Mouse (Mus musculus): ENCODE measurements around the gene Pelo. TPM values are rescaled to one million over a fixed set of nuclear protein-coding genes. Genes with fewer than 3 reads are reported as not detected.

Pelo gene
- polyA plus RNA-seq, 1 experiment from 2014 or later, result 4.9 TPM

DNA sequence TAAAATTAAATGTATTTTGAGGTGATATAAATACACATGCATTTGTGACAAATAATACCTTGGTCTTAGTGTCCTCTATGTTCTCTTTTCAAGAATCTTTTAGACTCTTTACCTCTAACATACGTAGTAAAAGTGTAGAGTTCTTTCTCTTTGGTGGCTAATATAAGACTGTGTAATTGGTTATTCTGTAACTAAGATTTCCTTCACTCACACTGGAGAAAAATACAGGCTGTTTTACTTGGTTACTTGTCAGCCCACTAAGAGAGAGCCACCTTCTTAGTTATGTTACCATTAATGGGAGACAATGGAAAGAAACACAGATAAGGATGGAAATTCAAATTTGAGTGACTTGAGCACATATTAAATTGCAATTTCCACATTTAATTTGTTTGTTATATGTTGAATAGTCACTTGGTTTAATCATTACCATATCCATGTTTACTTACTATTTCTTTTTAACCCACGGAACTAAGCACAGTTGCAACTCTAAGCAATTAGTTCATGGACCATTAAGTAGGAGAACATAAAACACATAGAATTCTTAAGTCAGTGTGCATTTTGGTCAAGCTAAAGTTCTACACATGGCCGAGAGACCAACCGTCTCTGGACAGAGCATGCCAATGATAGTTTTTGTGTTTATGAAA, 22.5 kb downstream of the Pelo start:
- ATAC-seq (ENCODE audit: low FRiP score, low TSS enrichment) (no peak), DNase-seq (ENCODE audit: low spot score) (no peak)
- TF ChIP-seq CTCF (IDR thresholded peaks at IDR 0.05; ENCODE audit: low read depth) (no peak), EP300 (optimal IDR thresholded peaks at IDR 0.05) (no peak)
- no peaks in the 10 kb centered on the region for H3K27me3 ChIP-seq (ENCODE audit: control insufficient read depth, insufficient read depth, low read length)
- H3K36me3 ChIP-seq (ENCODE audit: control insufficient read depth, insufficient read depth, low read length), result no peaks in the 10 kb centered on the region
- no peaks in the 10 kb centered on the region for H3K9me3 ChIP-seq (ENCODE audit: control insufficient read depth, low read length)
- H3K4me2 ChIP-seq (replicated peaks; ENCODE audit: low read depth), result no peak overlapping the region
- no peaks in the 10 kb centered on the region for H3K4me1 ChIP-seq (replicated peaks; ENCODE audit: control insufficient read depth, insufficient read depth)
- WGBS, result 84% methylated on average over 4 of the region's 4 CpGs
- H3K4me3 ChIP-seq (ENCODE audit: low read depth, low read length), result no peak overlapping the region
- H3K27ac ChIP-seq (replicated peaks), result no peak overlapping the region
- H3K9ac ChIP-seq (ENCODE audit: low read length), result no peak overlapping the region

- 61% methylated on average over 5 of the region's 5 CpGs for WGBS
- Histone ChIP-seq H3K4me3 (ENCODE audit: low read depth, low read length) (no peak overlapping the region), H3K4me1 (replicated peaks; ENCODE audit: control insufficient read depth, insufficient read depth) (no peaks in the 10 kb centered on the region; the same call in 1 of the 2 replicates), H3K9me3 (ENCODE audit: control insufficient read depth, low read length) (no peaks in the 10 kb centered on the region), H3K27ac (replicated peaks) (no peak overlapping the region), H3K4me2 (replicated peaks; ENCODE audit: low read depth) (no peak overlapping the region), H3K36me3 (ENCODE audit: control insufficient read depth, insufficient read depth, low read length) (no peaks in the 10 kb centered on the region), H3K27me3 (ENCODE audit: control insufficient read depth, insufficient read depth, low read length) (no peaks in the 10 kb centered on the region), H3K9ac (ENCODE audit: low read length) (no peak overlapping the region)
- ATAC-seq (ENCODE audit: low FRiP score, low TSS enrichment), result no peak
- DNase-seq (ENCODE audit: low spot score), result no peak
- TF ChIP-seq EP300 (optimal IDR thresholded peaks at IDR 0.05) (no peak), CTCF (IDR thresholded peaks at IDR 0.05; ENCODE audit: low read depth) (no peak)
Measured at GRCm38 (mm10) chr13:115057555-115057954, 32.4 kb downstream of the Pelo start.

DNA sequence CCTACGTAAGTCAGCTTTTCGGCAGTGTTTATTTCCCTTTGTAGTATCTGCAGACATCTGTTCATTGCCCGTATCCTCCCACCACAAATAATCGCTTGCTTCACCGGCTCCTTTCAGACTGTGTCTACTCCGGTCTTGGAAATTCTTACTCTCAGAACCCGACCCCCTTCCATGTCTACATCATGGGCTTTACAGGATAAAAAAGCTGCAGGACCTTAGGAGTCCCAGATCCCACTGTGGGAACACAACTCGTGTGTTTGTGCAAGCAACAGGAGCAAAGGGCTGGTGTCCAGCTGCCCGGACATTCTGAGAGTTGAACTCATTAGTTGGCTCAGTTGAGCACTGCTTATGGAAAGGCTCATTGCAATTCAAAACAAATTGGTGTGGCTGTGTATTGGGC, 35.2 kb downstream of the Pelo start:
- H3K4me3 ChIP-seq (ENCODE audit: low read depth, low read length), result 0 out of 2 replicates have a peak overlapping the region, but pooled peaks have one; percentile 6
- TF ChIP-seq CTCF (IDR thresholded peaks at IDR 0.05; ENCODE audit: low read depth) (no peak), EP300 (optimal IDR thresholded peaks at IDR 0.05) (no peak)
- H3K9ac ChIP-seq (ENCODE audit: low read length), result no peak overlapping the region
- no peaks in the 10 kb centered on the region for H3K9me3 ChIP-seq (ENCODE audit: control insufficient read depth, low read length)
- WGBS, result 19% methylated on average over 9 of the region's 9 CpGs
- H3K36me3 ChIP-seq (ENCODE audit: control insufficient read depth, insufficient read depth, low read length), result no peaks in the 10 kb centered on the region
- H3K4me2 ChIP-seq (replicated peaks; ENCODE audit: low read depth), result peak overlapping the region; percentile 24; the same call in 1 of the 2 replicates
- H3K27ac ChIP-seq (replicated peaks), result peak overlapping the region; percentile 53; the same call in 1 of the 2 replicates
- H3K4me1 ChIP-seq (replicated peaks; ENCODE audit: control insufficient read depth, insufficient read depth), result peaks cover 3% of the 10 kb centered on the region; the same call in 1 of the 2 replicates
- no peaks in the 10 kb centered on the region for H3K27me3 ChIP-seq (ENCODE audit: control insufficient read depth, insufficient read depth, low read length)
- no peak for ATAC-seq (ENCODE audit: low FRiP score, low TSS enrichment)
- no peak for DNase-seq (ENCODE audit: low spot score)

DNA sequence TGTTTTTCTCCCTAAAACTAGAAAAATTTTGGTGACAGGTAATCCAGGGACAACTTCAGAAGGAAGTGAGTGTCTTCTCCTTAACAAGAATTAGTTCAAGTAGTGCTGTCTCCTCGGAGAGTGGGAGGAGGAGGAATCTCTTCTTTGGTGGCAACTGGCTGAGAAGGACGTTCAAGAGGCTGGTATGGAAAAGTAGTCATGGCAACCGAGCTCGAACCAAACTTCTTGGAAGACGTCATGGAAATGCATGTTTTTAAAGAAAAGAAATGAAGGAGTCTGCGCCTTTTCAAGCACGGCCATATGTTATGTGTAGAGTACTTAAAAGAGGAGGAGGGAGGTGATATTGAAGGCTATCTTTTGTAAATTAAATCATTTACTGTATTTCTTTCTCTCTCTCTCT, 37.4 kb downstream of the Pelo start:
- Histone ChIP-seq H3K27me3 (ENCODE audit: control insufficient read depth, insufficient read depth, low read length) (no peaks in the 10 kb centered on the region), H3K4me1 (replicated peaks; ENCODE audit: control insufficient read depth, insufficient read depth) (peaks cover 3% of the 10 kb centered on the region; the same call in 1 of the 2 replicates), H3K4me2 (replicated peaks; ENCODE audit: low read depth) (no peak overlapping the region), H3K36me3 (ENCODE audit: control insufficient read depth, insufficient read depth, low read length) (no peaks in the 10 kb centered on the region), H3K4me3 (ENCODE audit: low read depth, low read length) (no peak overlapping the region), H3K27ac (replicated peaks) (no peak overlapping the region), H3K9me3 (ENCODE audit: control insufficient read depth, low read length) (no peaks in the 10 kb centered on the region), H3K9ac (ENCODE audit: low read length) (no peak overlapping the region)
- TF ChIP-seq CTCF (IDR thresholded peaks at IDR 0.05; ENCODE audit: low read depth) (no peak), EP300 (optimal IDR thresholded peaks at IDR 0.05) (no peak)
- DNase-seq (ENCODE audit: low spot score) (no peak), ATAC-seq (ENCODE audit: low FRiP score, low TSS enrichment) (no peak)
- WGBS, result 80% methylated on average over 7 of the region's 7 CpGs

DNA sequence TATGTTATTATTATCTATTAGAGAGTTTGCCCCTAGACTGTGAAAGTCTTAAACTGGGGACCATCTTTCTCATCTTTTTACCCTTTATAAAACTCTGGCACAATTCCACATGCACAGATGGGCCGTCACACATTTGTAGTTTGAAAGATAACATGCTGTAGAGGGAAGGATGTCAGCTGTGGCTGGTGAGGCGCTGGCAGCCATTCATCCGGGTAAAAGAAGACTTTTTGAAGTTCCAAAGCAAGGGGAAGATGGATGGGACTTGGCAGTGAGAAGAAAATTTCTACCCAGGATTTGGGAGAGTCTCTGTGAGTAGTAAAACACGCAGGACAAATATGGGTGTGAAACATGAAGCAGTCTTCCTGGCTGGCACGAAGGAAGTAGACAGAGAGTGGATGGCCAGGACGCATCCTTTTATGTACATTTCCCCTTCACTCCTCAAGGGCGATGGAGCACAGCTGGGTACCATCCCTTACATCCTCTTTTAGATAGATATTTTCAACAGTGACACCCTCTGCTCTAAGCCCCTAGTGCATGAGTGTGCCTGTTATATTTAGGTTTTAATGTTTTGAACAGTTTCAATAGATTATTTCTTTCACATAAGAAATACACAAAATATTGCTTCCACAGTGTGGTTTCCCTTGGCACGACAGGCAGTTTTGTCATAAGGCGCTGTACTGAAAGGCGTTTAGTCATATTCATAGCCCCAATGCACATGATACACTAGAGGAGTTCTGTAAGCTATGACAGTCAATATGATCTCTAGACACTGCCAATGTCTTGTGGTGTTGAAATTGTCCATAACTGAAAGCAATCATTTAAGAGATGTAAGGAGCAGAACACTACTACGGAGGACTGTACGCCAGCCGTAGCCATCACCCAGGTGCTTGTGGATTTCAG, 39.1 kb downstream of the Pelo start:
- Histone ChIP-seq H3K9ac (ENCODE audit: low read length) (no peak overlapping the region), H3K4me2 (replicated peaks; ENCODE audit: low read depth) (no peak overlapping the region), H3K27ac (replicated peaks) (peak overlapping the region; percentile 36; the same call in 1 of the 2 replicates), H3K4me3 (ENCODE audit: low read depth, low read length) (no peak overlapping the region), H3K27me3 (ENCODE audit: control insufficient read depth, insufficient read depth, low read length) (no peaks in the 10 kb centered on the region), H3K4me1 (replicated peaks; ENCODE audit: control insufficient read depth, insufficient read depth) (peaks cover 3% of the 10 kb centered on the region; the same call in 1 of the 2 replicates), H3K9me3 (ENCODE audit: control insufficient read depth, low read length) (no peaks in the 10 kb centered on the region), H3K36me3 (ENCODE audit: control insufficient read depth, insufficient read depth, low read length) (no peaks in the 10 kb centered on the region)
- TF ChIP-seq CTCF (IDR thresholded peaks at IDR 0.05; ENCODE audit: low read depth), result no peak
- no peak for TF ChIP-seq EP300 (optimal IDR thresholded peaks at IDR 0.05)
- DNase-seq (ENCODE audit: low spot score) (no peak), ATAC-seq (ENCODE audit: low FRiP score, low TSS enrichment) (peak; percentile 76; the same call in 1 of the 2 replicates)
- 53% methylated on average over 13 of the region's 13 CpGs for whole genome bisulfite sequencing

Measured in stomach, postnatal 0 days (tissue).